Mouse (Mus musculus) limb, embryonic 11.5 days (tissue): ENCODE measurements around the gene H2afx. TPM values are rescaled to one million over a fixed set of nuclear protein-coding genes. Genes with fewer than 3 reads are reported as not detected.
A peak's percentile ranks its signal among the peaks of the same experiment; 100 is the strongest.

Source experiments
- ATAC-seq: fragments of 200-750 bp; cut with Nextera tagmentation; 2 replicates; pipeline ENCODE4 v1.8.0; 2017; ENCODE audit warnings: low read depth; ENCODE audit not compliant: insufficient number of reproducible peaks, low FRiP score, low TSS enrichment
- DNase-seq: peaks from one replicate; pipeline ENCODE4 v3.0.0-alpha.2; 2015; ENCODE audit warnings: low spot score
- H3K27ac ChIP-seq: fragments of 300-500 bp; sonication (generic); replicated peaks from 2 replicates; pipeline ENCODE4 v1.5.1; 2014; ENCODE audit warnings: low read depth, mild to moderate bottlenecking, low read length
- H3K27me3 ChIP-seq: fragments of 300-500 bp; sonication (generic); 2 replicates; pipeline ENCODE4 v1.6.1; 2014; ENCODE audit warnings: mild to moderate bottlenecking, low read length, mixed read lengths; ENCODE audit not compliant: control insufficient read depth, insufficient read depth
- H3K36me3 ChIP-seq: fragments of 300-500 bp; sonication (generic); 2 replicates; pipeline ENCODE4 v1.6.1; 2014; ENCODE audit warnings: mild to moderate bottlenecking, low read length, moderate library complexity, mixed read lengths; ENCODE audit not compliant: control insufficient read depth, insufficient read depth
- H3K4me1 ChIP-seq: fragments of 300-500 bp; sonication (generic); 2 replicates; pipeline ENCODE4 v1.6.1; 2014; ENCODE audit warnings: low read length, mixed read lengths; ENCODE audit not compliant: control insufficient read depth, insufficient read depth
- H3K4me2 ChIP-seq: fragments of 300-500 bp; sonication (generic); 2 replicates; pipeline ENCODE4 v1.6.1; 2014; ENCODE audit warnings: low read depth, mild to moderate bottlenecking, moderate library complexity; ENCODE audit not compliant: severe bottlenecking
- H3K4me3 ChIP-seq: fragments of 300-500 bp; sonication (generic); 2 replicates; pipeline ENCODE4 v1.5.1; 2014; ENCODE audit warnings: low read depth, low read length
- H3K9ac ChIP-seq: fragments of 300-500 bp; sonication (generic); 2 replicates; pipeline ENCODE4 v1.6.1; 2014; ENCODE audit warnings: mild to moderate bottlenecking, low read length
- H3K9me3 ChIP-seq: fragments of 300-500 bp; sonication (generic); 2 replicates; pipeline ENCODE4 v1.6.1; 2016; ENCODE audit warnings: low read length; ENCODE audit not compliant: control insufficient read depth
- WGBS: fragments of 180-500 bp; shearing (Covaris S2); extraction: QIAGEN DNeasy Blood & Tissue Kit; methylation state at CpG from one replicate; pipeline ENCODE4 v1.1.7; 2014; 5-methylcytosine and 5-hydroxymethylcytosine counted together
- polyA plus RNA-seq: library from polyadenylated mRNA; unstranded; fragments of >200 nt; fragmentation: Nextera tagmentation; extraction: Ambion mirVana; gene quantifications from 2 replicates; pipeline ENCODE4 v1.2.1, GENCODE M21; 2014

The H2afx gene
- polyA plus RNA-seq, 1 experiment from 2014 or later, result 525 TPM

- H3K4me1 ChIP-seq, result peaks cover 10% of the 10 kb centered on the region
- H3K27ac ChIP-seq, result 0 out of 2 replicates have a peak overlapping the region, but pooled peaks have one; percentile 18
- DNase-seq, result no peak
- 70% methylated on average over 9 of the region's 9 CpGs for WGBS
- H3K4me3 ChIP-seq, result no peak overlapping the region; the same call in 1 of the 2 replicates
- no peaks in the 10 kb centered on the region for H3K9me3 ChIP-seq
- H3K36me3 ChIP-seq, result peaks cover 18% of the 10 kb centered on the region
- H3K9ac ChIP-seq, result no peak overlapping the region; the same call in 1 of the 2 replicates
- H3K27me3 ChIP-seq, result no peaks in the 10 kb centered on the region
- peak overlapping the region; percentile 69 for H3K4me2 ChIP-seq
- no peak for ATAC-seq
These were observed 3.1 kb downstream of the H2afx start for GRCm38 (mm10) chr9:44337436-44338169.

GRCm38 (mm10) chr9:44338574-44338973, 4.1 kb downstream of the H2afx start:
- H3K27me3 ChIP-seq, result no peaks in the 10 kb centered on the region
- DNase-seq (no peak), ATAC-seq (no peak)
- H3K9ac ChIP-seq, result no peak overlapping the region
- no peak overlapping the region for H3K4me3 ChIP-seq
- peaks cover 10% of the 10 kb centered on the region for H3K4me1 ChIP-seq
- H3K4me2 ChIP-seq, result no peak overlapping the region
- H3K9me3 ChIP-seq, result no peaks in the 10 kb centered on the region
- WGBS, result 86% methylated on average over 5 of the region's 5 CpGs
- H3K36me3 ChIP-seq, result peaks cover 9% of the 10 kb centered on the region; the same call in 1 of the 2 replicates
- no peak overlapping the region for H3K27ac ChIP-seq

- DNase-seq (no peak), ATAC-seq (no peak)
- Histone ChIP-seq H3K27ac (no peak overlapping the region), H3K9ac (no peak overlapping the region), H3K4me3 (no peak overlapping the region), H3K27me3 (no peaks in the 10 kb centered on the region), H3K4me2 (no peak overlapping the region), H3K4me1 (peaks cover 10% of the 10 kb centered on the region), H3K36me3 (peaks cover 9% of the 10 kb centered on the region; the same call in 1 of the 2 replicates), H3K9me3 (no peaks in the 10 kb centered on the region)
- 90% methylated on average over 5 of the region's 5 CpGs for WGBS
These were observed 7.0 kb downstream of the H2afx start for GRCm38 (mm10) chr9:44341487-44341886.

- Histone ChIP-seq H3K4me1 (peaks cover 5% of the 10 kb centered on the region), H3K27ac (peak overlapping the region; percentile 36; the same call in 1 of the 2 replicates), H3K9me3 (no peaks in the 10 kb centered on the region), H3K4me2 (no peak overlapping the region), H3K36me3 (peaks cover 7% of the 10 kb centered on the region; the same call in 1 of the 2 replicates), H3K4me3 (0 out of 2 replicates have a peak overlapping the region, but pooled peaks have one; percentile 5), H3K27me3 (no peaks in the 10 kb centered on the region), H3K9ac (no peak overlapping the region)
- DNase-seq (no peak), ATAC-seq (no peak)
- 83% methylated on average over 3 of the region's 3 CpGs for WGBS
These were observed 7.7 kb downstream of the H2afx start for GRCm38 (mm10) chr9:44342173-44342572.

- ATAC-seq (no peak), DNase-seq (no peak)
- Histone ChIP-seq H3K4me1 (peaks cover 3% of the 10 kb centered on the region), H3K9ac (no peak overlapping the region), H3K27ac (peak overlapping the region; percentile 36; the same call in 1 of the 2 replicates), H3K9me3 (no peaks in the 10 kb centered on the region), H3K27me3 (no peaks in the 10 kb centered on the region), H3K4me3 (no peak overlapping the region), H3K36me3 (peaks cover 7% of the 10 kb centered on the region; the same call in 1 of the 2 replicates), H3K4me2 (0 out of 2 replicates have a peak overlapping the region, but pooled peaks have one; percentile 12)
- WGBS, result 100% methylated on average over 1 of the region's 1 CpGs
These were observed 8.1 kb downstream of the H2afx start for GRCm38 (mm10) chr9:44342605-44343004.

GRCm38 (mm10) chr9:44343290-44343689, 8.8 kb downstream of the H2afx start:
- Histone ChIP-seq H3K27ac (peak overlapping the region; percentile 97), H3K4me3 (peak overlapping the region; percentile 80), H3K27me3 (no peaks in the 10 kb centered on the region), H3K9me3 (no peaks in the 10 kb centered on the region), H3K4me1 (no peaks in the 10 kb centered on the region; the same call in none of the 2 replicates), H3K36me3 (peaks cover 11% of the 10 kb centered on the region), H3K4me2 (peak overlapping the region; percentile 61), H3K9ac (peak overlapping the region; percentile 93)
- ATAC-seq, result 0 out of 2 replicates have a peak, but pooled peaks have one; percentile 4
- 15% methylated on average over 6 of the region's 6 CpGs for whole genome bisulfite sequencing
- DNase-seq, result no peak

GRCm38 (mm10) chr9:44343781-44344421, 9.4 kb downstream of the H2afx start, which contains the start of gene Hmbs:
Gene Hmbs, minus strand, starts transcription at chr9:44344228.
- H3K27ac ChIP-seq, result peak within 1 kb of the TSS; percentile 97
- ATAC-seq, result peak; percentile 93
- peak; percentile 92 for DNase-seq
- H3K4me3 ChIP-seq, result peak within 1 kb of the TSS; percentile 80
- no peaks in the 10 kb centered on the region for H3K27me3 ChIP-seq
- WGBS, result under 1% methylated on average over 39 of the region's 39 CpGs
- H3K9ac ChIP-seq, result peak within 1 kb of the TSS; percentile 93
- H3K9me3 ChIP-seq, result no peaks in the 10 kb centered on the region
- no peaks in the 10 kb centered on the region; the same call in none of the 2 replicates for H3K4me1 ChIP-seq
- H3K4me2 ChIP-seq, result peak within 1 kb of the TSS; percentile 61
- peaks cover 17% of the 10 kb centered on the region for H3K36me3 ChIP-seq
